ENCODE assay signal across 22 mouse cellular contexts in the genomic region with DNA sequence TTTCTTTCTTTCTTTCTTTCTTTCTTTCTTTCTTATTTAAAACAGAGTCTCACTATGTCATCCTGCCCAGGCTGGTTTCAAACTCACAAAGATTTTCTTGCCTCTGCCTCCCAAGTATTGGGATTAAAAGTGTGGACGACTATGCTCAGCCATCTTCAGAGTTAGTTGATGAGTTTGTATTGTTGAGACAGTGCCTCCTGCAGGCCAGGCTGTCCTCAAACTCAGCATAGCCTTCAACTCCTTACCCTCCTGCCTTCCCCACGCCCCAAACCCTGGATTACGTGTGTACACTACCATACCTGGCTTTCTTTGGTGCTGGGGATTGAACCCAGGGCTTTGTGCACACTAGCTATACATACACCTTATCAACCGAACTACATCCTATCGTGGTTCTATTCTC. TPM values are rescaled to one million over a fixed set of nuclear protein-coding genes. Genes with fewer than 3 reads are reported as not detected.
DNase-seq lines count a peak whose midpoint lies in the region; ATAC-seq and TF ChIP-seq lines count a peak whose summit lies in the region.
"Had no signal": no experiment of that assay in that cellular context is flagged by ENCODE, and none has a peak within 500 bp of the region (broad histone marks: within the 10 kb centered on the region; RNA-seq: fewer than 3 reads in every experiment).

No protein-coding gene starts in this region.

- no peak overlapping the region for H3K4me3 ChIP-seq in liver, embryonic 11.5 days (ENCODE audit: low read depth, low read length)
- no peak overlapping the region for H3K4me3 ChIP-seq in ES-Bruce4 (ENCODE audit: low read depth, low read length)
- H3K4me3 ChIP-seq in midbrain, postnatal 0 days (ENCODE audit: low read depth, low read length) = no peak overlapping the region
- H3K4me3 ChIP-seq: embryonic facial prominence, embryonic 10.5 days; heart, embryonic 13.5 days; hindbrain, embryonic 15.5 days; limb, embryonic 12.5 days; neural tube, embryonic 13.5 days had no signal

- no peak for TF ChIP-seq POLR2A in ES-Bruce4 (IDR thresholded peaks at IDR 0.05; ENCODE audit: insufficient read depth, low read length)

- peak; percentile 12 for TF ChIP-seq CTCF in ES-Bruce4 (IDR thresholded peaks at IDR 0.05; ENCODE audit: low read depth, low read length)
- TF ChIP-seq CTCF in midbrain, postnatal 0 days (IDR thresholded peaks at IDR 0.05) = no peak

- TF ChIP-seq EP300 in ES-Bruce4 (IDR thresholded peaks at IDR 0.05; ENCODE audit: insufficient read depth, low read depth, low read length) = no peak

- no peak overlapping the region for H3K27ac ChIP-seq in liver, embryonic 11.5 days (ENCODE audit: low read depth, low read length)
- no peak overlapping the region for H3K27ac ChIP-seq in ES-Bruce4 (ENCODE audit: insufficient read depth, low read length)
- no peak overlapping the region for H3K27ac ChIP-seq in midbrain, postnatal 0 days (ENCODE audit: low read depth, low read length)
- H3K27ac ChIP-seq: embryonic facial prominence, embryonic 10.5 days; heart, embryonic 13.5 days; hindbrain, embryonic 15.5 days; limb, embryonic 12.5 days; neural tube, embryonic 13.5 days had no signal

- no peak overlapping the region for H3K9ac ChIP-seq in liver, embryonic 11.5 days (ENCODE audit: low read depth, low read length)
- no peak overlapping the region for H3K9ac ChIP-seq in ES-Bruce4 (ENCODE audit: low read depth, poor library complexity, severe bottlenecking)
- H3K9ac ChIP-seq in midbrain, postnatal 0 days (replicated peaks; ENCODE audit: low read length, poor library complexity, severe bottlenecking) = no peak overlapping the region
- H3K9ac ChIP-seq: heart, embryonic 13.5 days; hindbrain, embryonic 15.5 days; limb, embryonic 12.5 days; lung, embryonic 14.5 days; neural tube, embryonic 13.5 days had no signal

- peaks cover 4% of the 10 kb centered on the region; the same call in 1 of the 2 replicates for H3K27me3 ChIP-seq in liver, embryonic 11.5 days (replicated peaks; ENCODE audit: control insufficient read depth, insufficient read depth, low read length)
- H3K27me3 ChIP-seq in ES-Bruce4 (ENCODE audit: control insufficient read depth, insufficient read depth, low read length, poor library complexity, severe bottlenecking) = no peaks in the 10 kb centered on the region
- H3K27me3 ChIP-seq in midbrain, postnatal 0 days (ENCODE audit: insufficient read depth, low read length) = no peaks in the 10 kb centered on the region
- H3K27me3 ChIP-seq: hindbrain, embryonic 15.5 days; limb, embryonic 12.5 days; neural tube, embryonic 13.5 days had no signal

- peak; percentile 66 for ATAC-seq in liver, embryonic 11.5 days (replicated peaks; ENCODE audit: low FRiP score)
- peak; percentile 75 for ATAC-seq in erythroid progenitor cell, adult 5-6 weeks (replicated peaks; ENCODE audit: low FRiP score, poor library complexity, severe bottlenecking)
- ATAC-seq in megakaryocyte-erythroid progenitor cell, adult 5-6 weeks (replicated peaks; ENCODE audit: low FRiP score, low TSS enrichment, poor library complexity, severe bottlenecking) = peak; percentile 65; the same call in 1 of the 2 replicates
- ATAC-seq in midbrain, postnatal 0 days (ENCODE audit: low FRiP score) = no peak
- ATAC-seq: forebrain, embryonic 16.5 days had no signal

- no peak for DNase-seq in liver, embryonic 11.5 days (ENCODE audit: low spot score)
- DNase-seq in liver = no peak
- DNase-seq in adrenal gland, postnatal 36 days = no peak
- DNase-seq in frontal cortex, postnatal 36 days (ENCODE audit: low spot score in 2 of 2) = no peak
- no peak for DNase-seq in midbrain, postnatal 0 days (ENCODE audit: low spot score)
- DNase-seq: heart, adult 11 months; heart, postnatal 36 days; lung, embryonic 14.5 days; thymus, postnatal 25 days had no signal

- peaks cover 4% of the 10 kb centered on the region for H3K4me1 ChIP-seq in liver, embryonic 11.5 days (replicated peaks; ENCODE audit: control insufficient read depth, insufficient read depth, low read length)
- peaks cover 4% of the 10 kb centered on the region for H3K4me1 ChIP-seq in ES-Bruce4 (ENCODE audit: control insufficient read depth, insufficient read depth, low read length)
- no peaks in the 10 kb centered on the region for H3K4me1 ChIP-seq in midbrain, postnatal 0 days (ENCODE audit: insufficient read depth, low read length)
- H3K4me1 ChIP-seq: limb, embryonic 12.5 days had no signal

- WGBS in liver, embryonic 11.5 days = 73% methylated on average over 5 of the region's 5 CpGs
- 77% methylated on average over 5 of the region's 5 CpGs for WGBS in midbrain, postnatal 0 days

- H3K9me3 ChIP-seq in liver, embryonic 11.5 days (ENCODE audit: control insufficient read depth, low read length) = no peaks in the 10 kb centered on the region
- H3K9me3 ChIP-seq in ES-Bruce4 (replicated peaks; ENCODE audit: control insufficient read depth, insufficient read depth, low read length, poor library complexity, severe bottlenecking) = no peaks in the 10 kb centered on the region
- no peaks in the 10 kb centered on the region for H3K9me3 ChIP-seq in midbrain, postnatal 0 days (ENCODE audit: low read length)
- H3K9me3 ChIP-seq: embryonic facial prominence, embryonic 10.5 days; heart, embryonic 13.5 days; hindbrain, embryonic 15.5 days; limb, embryonic 12.5 days; megakaryocyte, embryonic 14.5 days; neural tube, embryonic 13.5 days had no signal

- H3K4me2 ChIP-seq in liver, embryonic 11.5 days = no peak overlapping the region
- H3K4me2 ChIP-seq in midbrain, postnatal 0 days (ENCODE audit: low read depth, low read length, poor library complexity, severe bottlenecking) = no peak overlapping the region
- H3K4me2 ChIP-seq: heart, embryonic 13.5 days; hindbrain, embryonic 15.5 days; limb, embryonic 12.5 days; lung, embryonic 14.5 days; neural tube, embryonic 13.5 days had no signal

- peaks cover 9% of the 10 kb centered on the region for H3K36me3 ChIP-seq in liver, embryonic 11.5 days (ENCODE audit: control insufficient read depth, insufficient read depth, low read length)
- H3K36me3 ChIP-seq in ES-Bruce4 (ENCODE audit: control insufficient read depth, insufficient read depth, low read length, poor library complexity, severe bottlenecking) = 0 out of 2 replicates have a peak, but pooled peaks cover 3% of the 10 kb centered on the region
- H3K36me3 ChIP-seq in midbrain, postnatal 0 days (ENCODE audit: insufficient read depth, low read length) = peaks cover 17% of the 10 kb centered on the region

RNA-seq across cellular contexts. Expression of gene Gpr152, which starts 3.1 kb away (rescaled TPM):
- not detected in 2 replicates for polyA plus RNA-seq in liver, embryonic 11.5 days (2014; fragmentation: Nextera tagmentation; extraction: Ambion mirVana)
- not detected in 2 replicates for polyA plus RNA-seq in ES-Bruce4 (2011; ENCODE audit: insufficient read depth, insufficient read length, low read depth, missing spikeins)
- 1.1 TPM in 1 of 2 replicates, not detected in the other for total RNA-seq in erythroid progenitor cell, adult 5-6 weeks (2015; ENCODE audit: low replicate concordance)
- not detected in 2 replicates for total RNA-seq in erythroid progenitor cell, adult 5-6 weeks (2017; ENCODE audit: low replicate concordance)
- total RNA-seq in megakaryocyte-erythroid progenitor cell, adult 5-6 weeks (2014; fragmentation: Nextera tagmentation) = not detected in 2 replicates
- total RNA-seq in megakaryocyte-erythroid progenitor cell, adult 5-6 weeks (2017) = not detected in 2 replicates
- under 1 TPM in 1 of 2 experiments, not detected in 1; 0.10 TPM for total RNA-seq in adrenal gland, postnatal 36 days (2021)
- total RNA-seq in midbrain, postnatal 0 days (2014; rRNA removed) = 0.16 TPM in 1 of 2 replicates, not detected in the other
- not detected in 2 replicates for polyA plus RNA-seq in midbrain, postnatal 0 days (2015; fragmentation: Nextera tagmentation; extraction: Ambion mirVana)
- total RNA-seq: gastrocnemius, adult 18-20 months; heart, postnatal 36 days had no signal
- polyA plus RNA-seq: C2C12; embryonic facial prominence, embryonic 10.5 days; forebrain, embryonic 16.5 days; heart, embryonic 13.5 days; intestine, postnatal 0 days; limb, embryonic 12.5 days; lung, embryonic 14.5 days; neural tube, embryonic 13.5 days had no signal

RNA-seq across cellular contexts. Expression of gene Cabp4, which starts 7.4 kb away (rescaled TPM):
- 0.21 TPM in 1 of 2 replicates, not detected in the other for polyA plus RNA-seq in liver, embryonic 11.5 days (2014; fragmentation: Nextera tagmentation; extraction: Ambion mirVana)
- polyA plus RNA-seq in ES-Bruce4 (2011; ENCODE audit: insufficient read depth, insufficient read length, low read depth, missing spikeins) = not detected in 2 replicates
- not detected in 2 replicates for total RNA-seq in erythroid progenitor cell, adult 5-6 weeks (2015; ENCODE audit: low replicate concordance)
- total RNA-seq in erythroid progenitor cell, adult 5-6 weeks (2017; ENCODE audit: low replicate concordance) = not detected in 2 replicates
- 0.39 and 1.5 TPM in 2 replicates for total RNA-seq in megakaryocyte-erythroid progenitor cell, adult 5-6 weeks (2014; fragmentation: Nextera tagmentation)
- not detected in 2 replicates for total RNA-seq in megakaryocyte-erythroid progenitor cell, adult 5-6 weeks (2017)
- under 1 TPM; 0.30 to 0.40 TPM for total RNA-seq in adrenal gland, postnatal 36 days (2021)
- total RNA-seq in midbrain, postnatal 0 days (2014; rRNA removed) = not detected in 2 replicates
- polyA plus RNA-seq in midbrain, postnatal 0 days (2015; fragmentation: Nextera tagmentation; extraction: Ambion mirVana) = 0.20 and 0.36 TPM in 2 replicates
- total RNA-seq: gastrocnemius, adult 18-20 months had no signal
- polyA plus RNA-seq: heart, embryonic 13.5 days had no signal

RNA-seq across cellular contexts. Expression of gene Aip, which starts 10.8 kb away (rescaled TPM):
- 56.2 and 61.8 TPM in 2 replicates for polyA plus RNA-seq in liver, embryonic 11.5 days (2014; fragmentation: Nextera tagmentation; extraction: Ambion mirVana)
- 43.8 and 51.3 TPM in 2 replicates for polyA plus RNA-seq in ES-Bruce4 (2011; ENCODE audit: insufficient read depth, insufficient read length, low read depth, missing spikeins)
- 33.5 and 72.1 TPM in 2 replicates for total RNA-seq in erythroid progenitor cell, adult 5-6 weeks (2015; ENCODE audit: low replicate concordance)
- 41.2 and 41.8 TPM in 2 replicates for total RNA-seq in erythroid progenitor cell, adult 5-6 weeks (2017; ENCODE audit: low replicate concordance)
- total RNA-seq in megakaryocyte-erythroid progenitor cell, adult 5-6 weeks (2014; fragmentation: Nextera tagmentation) = 25.9 and 31.2 TPM in 2 replicates
- total RNA-seq in megakaryocyte-erythroid progenitor cell, adult 5-6 weeks (2017) = 16.9 and 23.2 TPM in 2 replicates
- 100 to 1,000 TPM; 104 to 124 TPM for total RNA-seq in adrenal gland, postnatal 36 days (2021)
- total RNA-seq in midbrain, postnatal 0 days (2014; rRNA removed) = 29.8 and 49.9 TPM in 2 replicates
- 87.7 and 97.6 TPM in 2 replicates for polyA plus RNA-seq in midbrain, postnatal 0 days (2015; fragmentation: Nextera tagmentation; extraction: Ambion mirVana)

RNA-seq across cellular contexts. Expression of gene Coro1b, which starts 12.0 kb away (rescaled TPM):
- polyA plus RNA-seq in liver, embryonic 11.5 days (2014; fragmentation: Nextera tagmentation; extraction: Ambion mirVana) = 126 and 132 TPM in 2 replicates
- polyA plus RNA-seq in ES-Bruce4 (2011; ENCODE audit: insufficient read depth, insufficient read length, low read depth, missing spikeins) = 82.4 and 88.1 TPM in 2 replicates
- 68.3 and 83.3 TPM in 2 replicates for total RNA-seq in erythroid progenitor cell, adult 5-6 weeks (2015; ENCODE audit: low replicate concordance)
- total RNA-seq in erythroid progenitor cell, adult 5-6 weeks (2017; ENCODE audit: low replicate concordance) = 8.5 and 48.9 TPM in 2 replicates
- total RNA-seq in megakaryocyte-erythroid progenitor cell, adult 5-6 weeks (2014; fragmentation: Nextera tagmentation) = 103 and 123 TPM in 2 replicates
- 42.8 and 97.1 TPM in 2 replicates for total RNA-seq in megakaryocyte-erythroid progenitor cell, adult 5-6 weeks (2017)
- total RNA-seq in adrenal gland, postnatal 36 days (2021) = 100 to 1,000 TPM; 171 to 195 TPM
- total RNA-seq in midbrain, postnatal 0 days (2014; rRNA removed) = 96.1 and 116 TPM in 2 replicates
- 95.2 and 104 TPM in 2 replicates for polyA plus RNA-seq in midbrain, postnatal 0 days (2015; fragmentation: Nextera tagmentation; extraction: Ambion mirVana)

RNA-seq across cellular contexts. Expression of gene Ptprcap, which starts 16.9 kb away (rescaled TPM):
- polyA plus RNA-seq in liver, embryonic 11.5 days (2014; fragmentation: Nextera tagmentation; extraction: Ambion mirVana) = 38.7 and 41.1 TPM in 2 replicates
- polyA plus RNA-seq in ES-Bruce4 (2011; ENCODE audit: insufficient read depth, insufficient read length, low read depth, missing spikeins) = not detected in 2 replicates
- total RNA-seq in erythroid progenitor cell, adult 5-6 weeks (2015; ENCODE audit: low replicate concordance) = 66.3 and 73.4 TPM in 2 replicates
- total RNA-seq in erythroid progenitor cell, adult 5-6 weeks (2017; ENCODE audit: low replicate concordance) = 14.4 and 38.8 TPM in 2 replicates
- total RNA-seq in megakaryocyte-erythroid progenitor cell, adult 5-6 weeks (2014; fragmentation: Nextera tagmentation) = 53.0 and 63.6 TPM in 2 replicates
- 104 and 112 TPM in 2 replicates for total RNA-seq in megakaryocyte-erythroid progenitor cell, adult 5-6 weeks (2017)
- 1 to 10 TPM; 1.4 to 3.1 TPM for total RNA-seq in adrenal gland, postnatal 36 days (2021)
- total RNA-seq in midbrain, postnatal 0 days (2014; rRNA removed) = 0.38 TPM in 1 of 2 replicates, not detected in the other
- 0.28 TPM in 1 of 2 replicates, not detected in the other for polyA plus RNA-seq in midbrain, postnatal 0 days (2015; fragmentation: Nextera tagmentation; extraction: Ambion mirVana)
- total RNA-seq: gastrocnemius, adult 18-20 months had no signal
- polyA plus RNA-seq: embryonic facial prominence, embryonic 10.5 days; forebrain, embryonic 16.5 days had no signal
